Mouse (Mus musculus): ENCODE measurements around the gene Vmn1r36. TPM values are rescaled to one million over a fixed set of nuclear protein-coding genes. Genes with fewer than 3 reads are reported as not detected.
"Not testable (repeated sequence)": the region's sequence is repeated elsewhere in the genome, so short reads cannot be mapped to it uniquely, and the experiment has no call there.

Gene Vmn1r36
- polyA plus RNA-seq (2015; fragmentation: Nextera tagmentation; extraction: Ambion mirVana), result not detected in 2 replicates

DNA sequence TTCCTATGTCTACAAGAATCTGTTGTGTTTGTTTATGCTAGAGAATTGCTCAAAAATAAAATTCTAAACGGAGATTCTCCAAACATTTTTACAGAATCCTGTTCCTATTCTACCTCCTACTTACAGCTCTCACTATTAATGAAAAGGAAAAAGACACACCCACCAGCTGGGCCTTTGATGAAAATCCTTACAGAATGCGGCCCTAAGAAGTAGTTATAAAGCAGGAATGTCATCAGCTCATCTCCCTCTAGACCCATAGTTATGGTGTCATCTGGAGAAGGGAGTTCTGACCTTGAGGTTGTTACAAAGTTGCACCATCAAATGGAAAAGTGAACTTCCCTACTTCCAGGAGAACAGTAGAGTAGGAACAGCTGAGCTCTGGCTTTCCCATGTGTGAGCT is at the start of gene Vmn1r36:
Vmn1r36 (minus strand) TSS at position 101 of the 400 bp plus-strand sequence.
- H3K4me1 ChIP-seq; H3K4me2 ChIP-seq; H3K27me3 ChIP-seq (replicated peaks); H3K27ac ChIP-seq (replicated peaks); H3K36me3 ChIP-seq; ATAC-seq (ENCODE audit: extremely low read depth, insufficient number of reproducible peaks, low FRiP score, low TSS enrichment); H3K4me3 ChIP-seq; H3K9ac ChIP-seq; H3K9me3 ChIP-seq: not testable (repeated sequence)
- 41% methylated on average over 2 of the region's 2 CpGs for WGBS

GRCm38 (mm10) chr6:66729082-66729481 is 10.1 kb upstream of the Vmn1r36 start, which contains the start of gene Vmn1r37:
Gene Vmn1r37, plus strand, starts transcription at chr6:66729382.
- not testable (repeated sequence) for H3K9me3 ChIP-seq; H3K4me2 ChIP-seq; H3K27me3 ChIP-seq (replicated peaks); H3K9ac ChIP-seq; H3K27ac ChIP-seq (replicated peaks); H3K4me1 ChIP-seq; H3K4me3 ChIP-seq; H3K36me3 ChIP-seq; ATAC-seq (ENCODE audit: extremely low read depth, insufficient number of reproducible peaks, low FRiP score, low TSS enrichment)

DNA sequence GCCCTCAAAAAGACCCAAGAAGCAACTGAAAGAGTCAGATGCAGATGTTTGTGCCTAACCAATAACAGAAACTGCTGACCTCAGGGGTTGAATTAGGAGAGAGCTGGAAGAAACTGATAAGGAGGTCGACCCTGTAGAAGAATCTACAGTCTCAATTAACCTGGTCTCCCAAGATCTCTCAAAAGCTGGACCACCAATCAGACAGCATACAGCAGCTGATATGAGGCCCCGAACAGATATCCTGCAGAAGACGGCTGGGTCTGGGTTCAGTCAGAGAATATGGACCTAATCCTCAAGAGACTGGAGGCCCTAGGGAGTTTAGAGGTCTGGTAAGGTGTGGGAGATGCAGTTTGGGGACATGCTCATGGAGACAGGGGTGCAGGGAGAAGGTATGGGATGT is 5.1 kb downstream of the Vmn1r36 start:
- H3K4me1 ChIP-seq, result no peaks in the 10 kb centered on the region
- no peak for ATAC-seq (ENCODE audit: extremely low read depth, insufficient number of reproducible peaks, low FRiP score, low TSS enrichment)

GRCm38 (mm10) chr6:66708901-66709300 is 10.1 kb downstream of the Vmn1r36 start:
- no peak for ATAC-seq (ENCODE audit: extremely low read depth, insufficient number of reproducible peaks, low FRiP score, low TSS enrichment)
- Histone ChIP-seq H3K27me3 (replicated peaks) (no peaks in the 10 kb centered on the region), H3K9ac (no peak overlapping the region)

More for the DNA sequence above, 5.1 kb downstream of the Vmn1r36 start:
- H3K9ac ChIP-seq, result no peak overlapping the region
- no peak overlapping the region for H3K27ac ChIP-seq (replicated peaks)
- no peak overlapping the region for H3K4me2 ChIP-seq
- WGBS, result 57% methylated on average over 3 of the region's 3 CpGs
- H3K9me3 ChIP-seq, result no peaks in the 10 kb centered on the region
- no peaks in the 10 kb centered on the region for H3K36me3 ChIP-seq
- H3K27me3 ChIP-seq (replicated peaks), result no peaks in the 10 kb centered on the region
- H3K4me3 ChIP-seq, result no peak overlapping the region

GRCm38 (mm10) chr6:66685806-66686205 is 33.2 kb downstream of the Vmn1r36 start, which contains the start of gene Vmn1r35:
Gene Vmn1r35, minus strand, starts transcription at chr6:66685906.
- Histone ChIP-seq H3K4me2 (no peak within 1 kb of the TSS), H3K4me1 (no peaks in the 10 kb centered on the region), H3K27me3 (replicated peaks) (no peaks in the 10 kb centered on the region), H3K9me3 (no peaks in the 10 kb centered on the region), H3K27ac (replicated peaks) (no peak within 1 kb of the TSS), H3K36me3 (no peaks in the 10 kb centered on the region), H3K9ac (no peak within 1 kb of the TSS), H3K4me3 (no peak within 1 kb of the TSS)
- WGBS, result 77% methylated on average over 3 of the region's 3 CpGs
- ATAC-seq (ENCODE audit: extremely low read depth, insufficient number of reproducible peaks, low FRiP score, low TSS enrichment), result no peak

More at GRCm38 (mm10) chr6:66708901-66709300, 10.1 kb downstream of the Vmn1r36 start:
- H3K9me3 ChIP-seq, result no peaks in the 10 kb centered on the region
- H3K4me1 ChIP-seq, result no peaks in the 10 kb centered on the region
- no peak overlapping the region for H3K27ac ChIP-seq (replicated peaks)
- H3K4me2 ChIP-seq, result no peak overlapping the region
- no peaks in the 10 kb centered on the region for H3K36me3 ChIP-seq
- H3K4me3 ChIP-seq, result no peak overlapping the region

Other genes starting within 250 kb of the Vmn1r36 start
- 70.8 and 75.3 TPM in 2 replicates for gene Mad2l1, start 183.8 kb downstream of the Vmn1r36 start, polyA plus RNA-seq (2015; fragmentation: Nextera tagmentation; extraction: Ambion mirVana)
- gene Vmn1r32, start 159.1 kb downstream of the Vmn1r36 start, polyA plus RNA-seq (2015; fragmentation: Nextera tagmentation; extraction: Ambion mirVana), result 0.05 TPM in 1 of 2 replicates, not detected in the other
- gene Vmn1r33, start 100.9 kb downstream of the Vmn1r36 start, polyA plus RNA-seq (2015; fragmentation: Nextera tagmentation; extraction: Ambion mirVana), result not detected in 2 replicates
- gene Vmn1r34, start 75.3 kb downstream of the Vmn1r36 start, polyA plus RNA-seq (2015; fragmentation: Nextera tagmentation; extraction: Ambion mirVana), result not detected in 2 replicates
- gene Vmn1r35, start 33.3 kb downstream of the Vmn1r36 start, polyA plus RNA-seq (2015; fragmentation: Nextera tagmentation; extraction: Ambion mirVana), result not detected in 2 replicates
- gene Vmn1r37, start 10.2 kb upstream of the Vmn1r36 start, polyA plus RNA-seq (2015; fragmentation: Nextera tagmentation; extraction: Ambion mirVana), result not detected in 2 replicates
- not detected in 2 replicates for gene Vmn1r38, start 63.5 kb upstream of the Vmn1r36 start, polyA plus RNA-seq (2015; fragmentation: Nextera tagmentation; extraction: Ambion mirVana)
- not detected in 2 replicates for gene Vmn1r39, start 91.4 kb upstream of the Vmn1r36 start, polyA plus RNA-seq (2015; fragmentation: Nextera tagmentation; extraction: Ambion mirVana)
- gene Gng12, start 177.2 kb upstream of the Vmn1r36 start, polyA plus RNA-seq (2015; fragmentation: Nextera tagmentation; extraction: Ambion mirVana), result 51.7 and 57.4 TPM in 2 replicates

Data from heart, embryonic 13.5 days (tissue).